Mouse (Mus musculus) liver, embryonic 14.5 days (tissue): ENCODE results near the gene Nup205. TPM values are rescaled to one million over a fixed set of nuclear protein-coding genes. Genes with fewer than 3 reads are reported as not detected.

ENCODE experiments used
- ATAC-seq: fragments of 200-750 bp; cut with Nextera tagmentation; 2 replicates; pipeline ENCODE4 v1.8.0; 2017; ENCODE audit warnings: moderate number of reproducible peaks, mild to moderate bottlenecking, moderate library complexity; ENCODE audit not compliant: insufficient read depth
- DNase-seq, 3 experiments: peaks; one replicate each; pipeline ENCODE4 v3.0.0-alpha.2; 2012 to 2013; ENCODE audit warnings: low read depth in 3 of 3, low spot score in 3 of 3
- H3K27ac ChIP-seq: fragments of 300-500 bp; sonication (generic); 2 replicates; pipeline ENCODE4 v1.5.1; 2014; ENCODE audit warnings: moderate library complexity, mild to moderate bottlenecking, control low read depth, inconsistent platforms
- H3K27me3 ChIP-seq: fragments of 300-500 bp; sonication (generic); 2 replicates; pipeline ENCODE4 v1.6.1; 2014; ENCODE audit warnings: mild to moderate bottlenecking, low read length, moderate library complexity; ENCODE audit not compliant: control insufficient read depth, insufficient read depth
- H3K36me3 ChIP-seq: fragments of 300-500 bp; sonication (generic); replicated peaks from 2 replicates; pipeline ENCODE4 v1.6.1; 2014; ENCODE audit warnings: low read depth; ENCODE audit not compliant: control insufficient read depth, insufficient read depth
- H3K4me1 ChIP-seq, 2 experiments: fragments of 200-500 bp in 1 of 2; fragments of 300-500 bp in 1 of 2; sonication (generic) in 1 of 2; replicated peaks; 2 replicates each; pipeline ENCODE4 v1.6.1; 2012 to 2014; ENCODE audit warnings: antibody characterized with exemption in 1 of 2, inconsistent platforms in 1 of 2, low read length in 1 of 2; ENCODE audit not compliant: control insufficient read depth in 2 of 2, insufficient read depth in 2 of 2
- H3K4me2 ChIP-seq: fragments of 300-500 bp; sonication (generic); 2 replicates; pipeline ENCODE4 v1.6.1; 2014; ENCODE audit warnings: low read depth, mild to moderate bottlenecking, control low read depth, moderate library complexity
- H3K4me3 ChIP-seq, 2 experiments: fragments of 200-500 bp in 1 of 2; fragments of 300-500 bp in 1 of 2; sonication (generic) in 1 of 2; 2 replicates each; pipeline ENCODE4 v1.5.1; 2012 to 2014; ENCODE audit warnings: low read depth in 2 of 2, low read length in 2 of 2, mild to moderate bottlenecking in 2 of 2, control low read depth in 1 of 2, inconsistent platforms in 1 of 2, moderate library complexity in 1 of 2; ENCODE audit not compliant: insufficient read depth in 1 of 2
- H3K9ac ChIP-seq: fragments of 300-500 bp; sonication (generic); replicated peaks from 2 replicates; pipeline ENCODE4 v1.6.1; 2014; ENCODE audit warnings: mild to moderate bottlenecking, control low read depth, moderate library complexity
- H3K9me3 ChIP-seq: fragments of 300-500 bp; sonication (generic); 2 replicates; pipeline ENCODE4 v1.6.1; 2016; ENCODE audit warnings: low read length, mixed read lengths; ENCODE audit not compliant: control insufficient read depth
- CTCF ChIP-seq: IDR thresholded peaks from 2 replicates; pipeline ENCODE4 v1.5.1; 2016; ENCODE audit warnings: antibody characterized with exemption, low read depth, control low read depth
- EP300 ChIP-seq: IDR thresholded peaks from 2 replicates; pipeline ENCODE4 v1.6.1; 2016; ENCODE audit warnings: antibody characterized with exemption, low read depth
- WGBS: fragments of 180-500 bp; shearing (Covaris S2); extraction: QIAGEN DNeasy Blood & Tissue Kit; methylation state at CpG from one replicate; pipeline ENCODE4 v1.1.7; 2014; ENCODE audit not compliant: insufficient replicate concordance; 5-methylcytosine and 5-hydroxymethylcytosine counted together
- polyA plus RNA-seq, 2 experiments: library from polyadenylated mRNA; depleted of rRNA in 1 of 2; stranded (reverse) in 1 of 2; unstranded in 1 of 2; fragments of >200 nt; fragmentation: Nextera tagmentation in 1 of 2; extraction: Ambion mirVana in 1 of 2; gene quantifications; 2 replicates each; pipeline versions ENCODE4 v1.2.1 to v1.2.3; 2012 to 2014

Gene Nup205
- polyA plus RNA-seq, 2 experiments: 19.3 to 22.3 TPM

- WGBS: 54% methylated on average over 10 of the region's 10 CpGs
- no peak overlapping the region for H3K27ac ChIP-seq
- no peak overlapping the region for H3K9ac ChIP-seq
- H3K4me1 ChIP-seq: no peaks in the 10 kb centered on the region
- no peaks in the 10 kb centered on the region for H3K36me3 ChIP-seq
- H3K4me3 ChIP-seq: no peak overlapping the region
- H3K4me2 ChIP-seq: no peak overlapping the region
- DNase-seq: no peak
- no peaks in the 10 kb centered on the region for H3K9me3 ChIP-seq
- no peak for ATAC-seq
- no peaks in the 10 kb centered on the region; the same call in 1 of the 2 replicates for H3K27me3 ChIP-seq
- TF ChIP-seq EP300 (no peak), CTCF (no peak)
These were observed 102.1 kb downstream of the Nup205 start for GRCm38 (mm10) chr6:35279306-35279705.

GRCm38 (mm10) chr6:35288114-35288761 is 111.0 kb downstream of the Nup205 start:
- H3K4me2 ChIP-seq: no peak overlapping the region
- H3K4me1 ChIP-seq: peaks cover 0 to 6% of the 10 kb centered on the region in 2 experiments; a peak in 2 of 4 replicates
- WGBS: 58% methylated on average over 11 of the region's 11 CpGs
- no peaks in the 10 kb centered on the region for H3K27me3 ChIP-seq
- no peak for ATAC-seq
- H3K9me3 ChIP-seq: no peaks in the 10 kb centered on the region
- no peak overlapping the region for H3K27ac ChIP-seq
- no peak overlapping the region for H3K4me3 ChIP-seq
- TF ChIP-seq CTCF: no peak
- TF ChIP-seq EP300: no peak
- no peaks in the 10 kb centered on the region for H3K36me3 ChIP-seq
- no peak overlapping the region for H3K9ac ChIP-seq
- DNase-seq: no peak

- Histone ChIP-seq H3K27ac (no peak overlapping the region), H3K4me2 (no peak overlapping the region), H3K4me1 (peaks cover 0 to 6% of the 10 kb centered on the region in 2 experiments; a peak in 2 of 4 replicates), H3K27me3 (no peaks in the 10 kb centered on the region), H3K9me3 (no peaks in the 10 kb centered on the region), H3K4me3 (no peak overlapping the region), H3K36me3 (no peaks in the 10 kb centered on the region), H3K9ac (no peak overlapping the region)
- no peak for DNase-seq
- no peak for TF ChIP-seq EP300
- TF ChIP-seq CTCF: no peak
- 56% methylated on average over 7 of the region's 7 CpGs for WGBS
- no peak for ATAC-seq
These were observed 111.7 kb downstream of the Nup205 start for GRCm38 (mm10) chr6:35288920-35289319.

GRCm38 (mm10) chr6:35289676-35290075 is 112.5 kb downstream of the Nup205 start:
- Histone ChIP-seq H3K27me3 (no peaks in the 10 kb centered on the region), H3K4me1 (peaks cover 0 to 6% of the 10 kb centered on the region in 2 experiments; a peak in 2 of 4 replicates), H3K27ac (no peak overlapping the region), H3K4me3 (no peak overlapping the region), H3K4me2 (no peak overlapping the region), H3K9me3 (no peaks in the 10 kb centered on the region), H3K9ac (no peak overlapping the region), H3K36me3 (no peaks in the 10 kb centered on the region)
- no peak for TF ChIP-seq EP300
- peak; percentile 14; the same call in 1 of the 2 replicates for TF ChIP-seq CTCF
- ATAC-seq (no peak), DNase-seq (no peak)
- 79% methylated on average over 8 of the region's 8 CpGs for WGBS

- no peak for DNase-seq
- Histone ChIP-seq H3K27me3 (no peaks in the 10 kb centered on the region), H3K4me3 (no peak overlapping the region)
These were observed 117.7 kb downstream of the Nup205 start for GRCm38 (mm10) chr6:35294964-35295363.

More at GRCm38 (mm10) chr6:35294964-35295363, 117.7 kb downstream of the Nup205 start:
- Histone ChIP-seq H3K4me2 (no peak overlapping the region), H3K27ac (no peak overlapping the region), H3K9me3 (no peaks in the 10 kb centered on the region), H3K36me3 (no peaks in the 10 kb centered on the region), H3K9ac (no peak overlapping the region), H3K4me1 (peaks cover 0 to 4% of the 10 kb centered on the region in 2 experiments; a peak in 1 of 4 replicates)
- ATAC-seq: no peak
- TF ChIP-seq EP300 (no peak), CTCF (no peak)
- 69% methylated on average over 2 of the region's 2 CpGs for WGBS
